Mouse (Mus musculus): ENCODE data around the gene N6amt1. TPM values are rescaled to one million over a fixed set of nuclear protein-coding genes. Genes with fewer than 3 reads are reported as not detected.

Gene N6amt1
- polyA plus RNA-seq (2011; ENCODE audit: insufficient read length, low read depth, missing spikeins) = 15.6 and 17.8 TPM in 2 replicates

DNA sequence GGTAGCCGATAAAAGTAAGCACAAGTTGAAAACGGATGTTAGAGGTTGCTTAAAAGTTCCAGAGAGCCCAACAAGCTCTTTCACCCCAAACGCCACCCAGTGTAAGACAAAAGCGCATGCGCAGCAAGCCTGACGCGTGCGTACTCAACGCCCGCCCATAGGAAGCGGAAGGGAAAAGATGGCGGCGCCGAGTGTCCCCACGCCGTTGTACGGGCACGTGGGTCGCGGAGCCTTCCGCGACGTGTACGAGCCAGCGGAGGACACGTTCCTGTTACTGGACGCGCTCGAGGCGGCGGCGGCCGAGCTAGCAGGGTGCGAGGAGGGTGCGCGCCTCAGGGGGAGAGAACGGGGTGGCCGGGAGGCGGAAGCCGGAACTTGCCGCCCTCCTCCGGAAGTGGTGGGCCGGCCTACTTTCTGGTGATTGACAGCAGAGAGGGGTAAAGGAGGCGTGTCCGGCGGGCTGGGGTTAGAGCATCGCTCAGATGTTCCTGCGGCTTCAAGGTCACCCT is at the start of gene N6amt1:
TSS of gene N6amt1 (plus strand) at position 111 of the 509 bp plus-strand sequence.
- Histone ChIP-seq H3K27ac (ENCODE audit: insufficient read depth, low read length) (peak within 1 kb of the TSS; percentile 96), H3K4me1 (ENCODE audit: control insufficient read depth, insufficient read depth, low read length) (no peaks in the 10 kb centered on the region), H3K4me3 (ENCODE audit: insufficient read depth, low read length) (peak within 1 kb of the TSS; percentile 71)
- TF ChIP-seq CTCF (IDR thresholded peaks at IDR 0.05; ENCODE audit: borderline replicate concordance, insufficient read depth, low read length) (no peak), POLR2A (IDR thresholded peaks at IDR 0.05; ENCODE audit: low read depth, low read length) (peak; percentile 75)

DNA sequence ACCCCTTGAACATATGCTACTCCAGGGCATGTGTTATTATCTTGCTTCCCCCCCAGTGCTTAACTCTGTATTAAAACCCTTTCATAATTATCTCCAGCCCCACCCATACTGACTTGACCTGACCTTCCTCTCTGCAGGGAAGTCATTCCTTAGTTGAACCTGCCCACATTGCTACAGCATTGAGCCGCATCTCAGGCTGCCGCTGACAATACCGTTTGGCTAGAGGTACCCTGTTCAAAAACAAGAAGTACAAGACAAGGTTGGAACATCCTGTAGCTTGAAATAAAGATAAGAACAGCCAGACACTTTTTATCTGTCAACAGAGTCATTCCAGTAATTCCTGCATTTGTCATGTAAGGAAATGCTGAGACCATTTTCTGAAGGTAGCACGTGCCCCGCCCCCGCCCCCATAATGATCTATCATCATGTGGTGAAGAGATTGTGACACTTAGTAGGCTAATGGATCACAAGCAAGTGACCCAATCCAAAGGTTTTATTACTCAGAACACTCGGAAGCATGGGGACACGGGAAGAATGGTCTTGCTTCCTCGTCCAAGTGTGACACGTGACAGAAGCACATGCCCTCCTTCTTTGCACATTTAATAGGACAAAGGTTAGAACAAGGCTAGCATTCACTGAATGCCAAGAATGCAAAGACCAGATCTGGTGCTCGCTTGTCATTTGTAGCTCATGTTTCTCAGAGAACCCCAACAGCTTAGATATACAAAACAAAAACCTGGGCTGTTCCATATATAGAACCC is 48.6 kb upstream of the N6amt1 start:
- no peak for TF ChIP-seq POLR2A (IDR thresholded peaks at IDR 0.05; ENCODE audit: low read depth, low read length)
- TF ChIP-seq CTCF (IDR thresholded peaks at IDR 0.05; ENCODE audit: borderline replicate concordance, insufficient read depth, low read length) = no peak
- Histone ChIP-seq H3K4me1 (ENCODE audit: control insufficient read depth, insufficient read depth, low read length) (peaks cover 7% of the 10 kb centered on the region), H3K27ac (ENCODE audit: insufficient read depth, low read length) (no peak overlapping the region), H3K4me3 (ENCODE audit: insufficient read depth, low read length) (no peak overlapping the region)

DNA sequence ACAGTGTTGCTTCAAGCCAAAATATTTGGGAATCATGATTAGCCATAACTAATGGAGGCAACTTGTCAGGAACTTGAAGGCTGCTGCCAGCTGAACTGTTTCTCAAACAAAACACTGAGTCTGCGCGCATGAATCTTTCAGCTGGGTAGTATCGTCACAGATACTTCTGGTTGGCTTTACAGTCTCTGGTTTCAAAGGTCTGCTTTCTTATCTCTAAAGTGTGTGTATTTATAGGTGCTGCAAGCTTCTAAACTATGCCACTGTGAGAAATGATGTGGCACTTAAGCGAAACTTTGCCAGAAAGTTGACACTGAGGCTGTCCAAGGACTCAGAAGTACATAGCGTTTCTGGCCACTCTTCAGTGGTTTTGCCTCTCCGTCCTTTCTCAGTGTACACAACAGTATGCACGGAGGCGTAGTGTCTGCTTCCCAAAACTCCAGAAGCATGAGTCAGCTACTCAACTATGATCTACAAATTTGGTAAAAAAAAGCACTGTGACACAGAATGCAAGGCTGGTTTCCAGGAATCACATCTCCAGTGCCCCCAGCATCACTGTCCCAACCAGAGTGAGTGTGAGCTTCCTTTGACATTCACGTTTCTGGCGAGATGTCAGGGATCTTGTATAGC is 46.8 kb upstream of the N6amt1 start:
- no peak overlapping the region for H3K4me3 ChIP-seq (ENCODE audit: insufficient read depth, low read length)
- TF ChIP-seq POLR2A (IDR thresholded peaks at IDR 0.05; ENCODE audit: low read depth, low read length) (peak; percentile 23; the same call in 1 of the 2 replicates), CTCF (IDR thresholded peaks at IDR 0.05; ENCODE audit: borderline replicate concordance, insufficient read depth, low read length) (no peak)
- H3K27ac ChIP-seq (ENCODE audit: insufficient read depth, low read length) = peak overlapping the region; percentile 97
- peaks cover 7% of the 10 kb centered on the region for H3K4me1 ChIP-seq (ENCODE audit: control insufficient read depth, insufficient read depth, low read length)

DNA sequence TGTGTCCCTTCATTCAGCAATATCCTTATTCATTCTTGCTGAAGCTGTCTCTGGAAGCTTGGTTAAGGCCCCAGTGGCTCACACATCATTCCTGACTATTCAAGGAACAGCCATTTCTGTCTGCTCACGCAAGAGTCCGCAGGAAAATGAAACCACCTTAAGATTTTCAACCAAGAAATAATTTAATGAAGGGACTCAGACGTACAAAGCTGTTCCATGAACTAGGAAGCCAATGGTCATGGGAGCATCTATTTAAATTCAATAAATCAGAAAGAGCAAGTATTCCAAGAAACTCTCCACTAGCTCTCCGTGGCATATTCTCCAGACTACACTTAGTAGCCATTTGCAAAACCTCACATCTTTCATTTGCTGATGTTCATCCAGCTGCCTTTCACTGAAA is 43.3 kb upstream of the N6amt1 start:
- no peak for TF ChIP-seq POLR2A (IDR thresholded peaks at IDR 0.05; ENCODE audit: low read depth, low read length)
- no peak for TF ChIP-seq CTCF (IDR thresholded peaks at IDR 0.05; ENCODE audit: borderline replicate concordance, insufficient read depth, low read length)
- no peak overlapping the region for H3K4me3 ChIP-seq (ENCODE audit: insufficient read depth, low read length)
- peaks cover 3% of the 10 kb centered on the region for H3K4me1 ChIP-seq (ENCODE audit: control insufficient read depth, insufficient read depth, low read length)
- no peak overlapping the region for H3K27ac ChIP-seq (ENCODE audit: insufficient read depth, low read length)

DNA sequence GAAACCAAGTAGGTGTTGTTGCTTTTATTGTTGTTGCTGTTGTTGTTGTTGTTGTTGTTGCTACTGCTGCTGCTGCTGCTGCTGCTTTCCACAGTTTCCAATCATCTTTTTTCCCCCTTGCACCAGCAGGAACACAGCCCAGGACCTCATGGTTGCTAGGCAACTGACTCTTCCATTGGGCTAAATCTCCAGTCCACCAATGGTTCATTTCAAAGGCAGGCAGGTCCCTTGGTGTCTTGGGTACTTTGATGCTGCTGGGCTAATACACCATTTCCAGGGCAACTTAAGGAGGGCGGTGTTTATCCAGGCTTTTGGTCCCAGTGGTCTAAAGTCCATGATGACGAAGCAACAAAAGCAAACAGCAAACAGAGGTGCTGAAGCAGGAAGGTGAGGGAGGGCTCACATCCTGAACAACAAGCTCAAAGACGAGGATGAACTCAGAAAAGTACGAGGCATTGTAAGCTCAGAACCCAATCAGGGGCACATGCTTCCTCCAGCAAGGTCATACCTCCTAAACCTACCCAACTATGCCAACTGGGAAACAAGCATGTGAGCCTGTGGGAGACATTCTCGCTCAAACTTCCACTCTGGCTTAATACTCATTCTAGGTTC is 35.7 kb upstream of the N6amt1 start:
- no peak for TF ChIP-seq POLR2A (IDR thresholded peaks at IDR 0.05; ENCODE audit: low read depth, low read length)
- no peak for TF ChIP-seq CTCF (IDR thresholded peaks at IDR 0.05; ENCODE audit: borderline replicate concordance, insufficient read depth, low read length)
- no peak overlapping the region for H3K4me3 ChIP-seq (ENCODE audit: insufficient read depth, low read length)
- peaks cover 4% of the 10 kb centered on the region; the same call in 1 of the 2 replicates for H3K4me1 ChIP-seq (ENCODE audit: control insufficient read depth, insufficient read depth, low read length)
- no peak overlapping the region for H3K27ac ChIP-seq (ENCODE audit: insufficient read depth, low read length)

DNA sequence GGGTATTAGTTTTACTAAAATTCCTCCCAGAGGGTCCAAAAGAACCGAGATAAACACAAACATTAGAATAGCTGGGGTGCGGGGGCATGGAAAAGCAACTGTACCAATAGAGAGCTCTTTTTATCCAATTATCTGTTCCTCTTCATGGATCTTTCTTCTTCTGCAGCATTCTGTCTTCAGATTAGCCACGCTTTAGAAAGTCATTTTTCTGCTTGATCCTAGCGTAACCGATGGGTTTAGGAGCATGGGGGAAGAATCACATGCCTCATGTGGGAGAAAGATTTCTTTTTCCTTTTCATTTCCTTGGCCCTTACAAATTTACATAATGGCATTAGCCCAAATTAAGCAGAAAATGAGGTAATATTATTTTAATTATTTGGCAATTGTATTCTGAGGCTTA is 35.0 kb upstream of the N6amt1 start:
- Histone ChIP-seq H3K4me1 (ENCODE audit: control insufficient read depth, insufficient read depth, low read length) (peaks cover 4% of the 10 kb centered on the region; the same call in 1 of the 2 replicates), H3K27ac (ENCODE audit: insufficient read depth, low read length) (peak overlapping the region; percentile 60), H3K4me3 (ENCODE audit: insufficient read depth, low read length) (no peak overlapping the region)
- TF ChIP-seq CTCF (IDR thresholded peaks at IDR 0.05; ENCODE audit: borderline replicate concordance, insufficient read depth, low read length) = no peak
- TF ChIP-seq POLR2A (IDR thresholded peaks at IDR 0.05; ENCODE audit: low read depth, low read length) = no peak

DNA sequence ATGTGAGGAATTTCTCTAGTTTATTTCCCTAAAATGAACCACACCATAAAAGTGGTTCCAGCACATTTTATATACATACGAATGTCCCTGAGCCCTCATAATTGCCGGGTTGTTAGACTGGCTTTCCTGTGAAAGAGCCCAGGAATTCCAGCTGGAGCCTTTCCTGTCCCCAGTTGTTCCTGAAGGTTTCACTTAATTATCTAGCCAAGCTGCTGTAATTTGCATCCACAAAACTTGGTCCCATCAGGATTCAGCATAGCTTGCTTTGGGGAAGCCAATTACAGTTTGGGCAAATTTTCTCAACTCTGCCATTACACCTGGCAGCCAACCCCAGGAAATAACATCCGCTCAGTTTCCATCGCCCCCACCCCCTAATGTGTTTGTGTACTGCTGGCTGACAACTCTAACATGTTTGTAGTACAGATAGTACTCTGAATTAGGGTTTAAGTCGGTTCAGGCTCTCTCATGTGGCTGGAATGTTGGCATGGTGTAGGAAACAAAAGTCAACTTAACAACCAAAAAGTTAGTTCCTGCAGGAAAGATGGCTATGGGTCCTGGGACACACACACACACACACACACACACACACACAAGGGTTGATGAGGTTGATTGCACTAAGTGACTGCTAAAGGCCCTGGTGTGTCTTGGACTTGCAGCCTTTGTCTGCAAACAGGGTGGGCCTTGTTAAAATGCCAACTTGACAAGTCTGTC is 34.3 kb upstream of the N6amt1 start:
- TF ChIP-seq POLR2A (IDR thresholded peaks at IDR 0.05; ENCODE audit: low read depth, low read length) (no peak), CTCF (IDR thresholded peaks at IDR 0.05; ENCODE audit: borderline replicate concordance, insufficient read depth, low read length) (no peak)
- H3K4me3 ChIP-seq (ENCODE audit: insufficient read depth, low read length) = no peak overlapping the region
- H3K27ac ChIP-seq (ENCODE audit: insufficient read depth, low read length) = peak overlapping the region; percentile 64
- H3K4me1 ChIP-seq (ENCODE audit: control insufficient read depth, insufficient read depth, low read length) = peaks cover 4% of the 10 kb centered on the region; the same call in 1 of the 2 replicates

DNA sequence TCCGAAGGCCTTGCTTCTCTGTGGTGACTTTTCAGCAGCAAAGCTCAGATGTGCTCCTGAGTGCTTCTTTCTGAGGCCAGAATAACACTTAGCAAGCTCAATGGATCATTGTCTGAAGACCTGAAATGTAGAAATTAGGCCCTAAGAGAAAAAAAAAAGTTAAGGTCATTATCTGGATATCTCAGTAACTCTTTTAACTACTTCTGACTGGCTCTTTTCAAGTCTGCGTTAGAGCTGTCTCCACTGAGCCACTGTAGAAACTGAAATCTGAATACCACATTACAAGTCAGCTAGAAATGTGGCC is 33.8 kb upstream of the N6amt1 start:
- Histone ChIP-seq H3K4me3 (ENCODE audit: insufficient read depth, low read length) (no peak overlapping the region), H3K27ac (ENCODE audit: insufficient read depth, low read length) (peak overlapping the region; percentile 64; the same call in 1 of the 2 replicates), H3K4me1 (ENCODE audit: control insufficient read depth, insufficient read depth, low read length) (peaks cover 4% of the 10 kb centered on the region; the same call in 1 of the 2 replicates)
- TF ChIP-seq CTCF (IDR thresholded peaks at IDR 0.05; ENCODE audit: borderline replicate concordance, insufficient read depth, low read length) (no peak), POLR2A (IDR thresholded peaks at IDR 0.05; ENCODE audit: low read depth, low read length) (no peak)

DNA sequence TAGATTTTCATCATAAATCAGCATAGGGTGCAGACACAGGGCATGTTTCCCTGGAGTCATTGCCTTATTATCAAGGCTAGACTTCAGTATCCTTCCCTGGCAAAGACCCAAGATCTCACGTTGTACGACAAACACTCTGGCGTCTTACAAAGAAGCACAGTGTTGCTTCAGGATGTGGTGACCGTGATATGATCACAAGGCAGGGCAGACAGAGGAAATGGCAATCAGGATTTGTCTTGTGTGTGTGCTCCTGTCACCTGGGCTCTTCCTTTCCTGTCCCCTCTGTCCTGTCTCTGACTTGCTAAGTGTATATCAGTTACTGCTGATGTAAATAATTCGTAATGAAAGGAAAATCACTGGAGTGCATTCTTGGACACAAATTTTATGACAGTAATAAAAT is 29.4 kb upstream of the N6amt1 start:
- H3K27ac ChIP-seq (ENCODE audit: insufficient read depth, low read length) = no peak overlapping the region
- peaks cover 4% of the 10 kb centered on the region; the same call in 1 of the 2 replicates for H3K4me1 ChIP-seq (ENCODE audit: control insufficient read depth, insufficient read depth, low read length)
- no peak overlapping the region for H3K4me3 ChIP-seq (ENCODE audit: insufficient read depth, low read length)
- TF ChIP-seq POLR2A (IDR thresholded peaks at IDR 0.05; ENCODE audit: low read depth, low read length) = no peak
- no peak for TF ChIP-seq CTCF (IDR thresholded peaks at IDR 0.05; ENCODE audit: borderline replicate concordance, insufficient read depth, low read length)

All from embryonic fibroblast, embryonic 13.5 days (primary cell).